Mouse (Mus musculus): ENCODE measurements around the gene Lsm14b. TPM values are rescaled to one million over a fixed set of nuclear protein-coding genes. Genes with fewer than 3 reads are reported as not detected.

Lsm14b gene
- polyA plus RNA-seq, 1 experiment from 2014 or later, result 26.1 TPM

GRCm38 (mm10) chr2:179984830-179985229 lies 40.0 kb upstream of the Lsm14b start:
- no peak overlapping the region for H3K4me2 ChIP-seq (ENCODE audit: low read length)
- WGBS, result 44% methylated on average over 7 of the region's 7 CpGs
- no peak for ATAC-seq
- H3K27me3 ChIP-seq (replicated peaks; ENCODE audit: control insufficient read depth, insufficient read depth, low read length), result no peaks in the 10 kb centered on the region
- H3K36me3 ChIP-seq (ENCODE audit: control insufficient read depth, insufficient read depth), result no peaks in the 10 kb centered on the region
- H3K4me3 ChIP-seq (replicated peaks; ENCODE audit: low read length), result no peak overlapping the region
- no peak overlapping the region for H3K9ac ChIP-seq (replicated peaks; ENCODE audit: low read depth, low read length)
- H3K4me1 ChIP-seq (replicated peaks; ENCODE audit: control insufficient read depth, insufficient read depth, low read length), result peaks cover 4% of the 10 kb centered on the region; the same call in 1 of the 2 replicates
- no peak overlapping the region for H3K27ac ChIP-seq (ENCODE audit: low read length)
- H3K9me3 ChIP-seq (ENCODE audit: control insufficient read depth, low read length), result no peaks in the 10 kb centered on the region

DNA sequence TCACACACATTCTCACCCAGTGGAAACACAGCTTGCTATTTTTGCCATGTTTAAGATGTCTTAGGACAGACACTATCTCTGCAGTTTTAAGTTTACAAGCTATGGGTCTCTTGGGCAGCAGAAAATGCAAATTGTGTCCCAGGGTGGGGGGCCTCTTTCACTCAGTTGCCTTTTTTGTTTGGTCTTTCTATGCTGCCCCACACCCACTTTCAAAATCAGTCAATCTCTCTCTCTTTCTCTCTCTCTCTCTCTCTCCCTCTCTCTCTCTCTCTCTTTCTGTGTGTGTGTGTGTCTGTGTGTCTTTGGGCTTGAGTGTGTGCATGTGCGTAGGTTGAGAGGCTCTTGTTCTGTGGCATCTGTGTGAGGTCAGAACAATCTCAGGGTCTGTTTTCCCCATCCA lies 39.1 kb upstream of the Lsm14b start:
- no peaks in the 10 kb centered on the region for H3K9me3 ChIP-seq (ENCODE audit: control insufficient read depth, low read length)
- H3K27ac ChIP-seq (ENCODE audit: low read length), result no peak overlapping the region
- H3K9ac ChIP-seq (replicated peaks; ENCODE audit: low read depth, low read length), result no peak overlapping the region
- 56% methylated on average over 1 of the region's 1 CpGs for WGBS
- no peak overlapping the region for H3K4me3 ChIP-seq (replicated peaks; ENCODE audit: low read length)
- H3K36me3 ChIP-seq (ENCODE audit: control insufficient read depth, insufficient read depth), result no peaks in the 10 kb centered on the region
- no peaks in the 10 kb centered on the region for H3K27me3 ChIP-seq (replicated peaks; ENCODE audit: control insufficient read depth, insufficient read depth, low read length)
- no peak for ATAC-seq
- H3K4me2 ChIP-seq (ENCODE audit: low read length), result no peak overlapping the region
- peaks cover 4% of the 10 kb centered on the region; the same call in 1 of the 2 replicates for H3K4me1 ChIP-seq (replicated peaks; ENCODE audit: control insufficient read depth, insufficient read depth, low read length)

DNA sequence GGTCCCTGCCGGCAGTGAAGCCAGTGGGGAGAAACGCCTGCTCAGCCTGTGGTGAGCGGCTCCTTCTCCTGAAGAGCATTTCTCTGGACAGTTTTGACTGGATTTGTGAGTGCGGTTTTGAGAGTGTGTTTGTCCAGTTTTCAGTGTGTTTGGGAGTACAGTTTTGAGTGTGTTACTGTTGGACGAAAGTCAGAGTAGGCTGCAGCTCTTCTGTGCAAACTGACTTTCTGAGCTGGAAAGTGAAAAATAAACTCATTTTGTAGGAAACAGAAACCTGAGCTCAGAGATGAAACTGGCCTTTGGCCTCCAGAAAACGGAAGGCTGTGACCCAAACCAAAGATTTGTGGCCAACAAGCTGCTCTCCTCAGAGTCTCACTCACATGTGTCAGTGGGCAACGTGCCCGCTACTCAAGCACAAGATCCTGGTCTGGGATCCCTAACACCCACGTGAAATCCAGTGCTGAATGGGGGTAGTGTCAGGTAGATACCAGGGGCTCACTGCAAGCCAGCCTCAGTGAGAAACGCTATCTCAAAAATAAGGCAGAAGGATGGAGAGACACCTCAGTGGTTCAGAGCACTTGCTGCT lies 38.3 kb upstream of the Lsm14b start:
- no peaks in the 10 kb centered on the region for H3K36me3 ChIP-seq (ENCODE audit: control insufficient read depth, insufficient read depth)
- WGBS, result 83% methylated on average over 10 of the region's 10 CpGs
- H3K9me3 ChIP-seq (ENCODE audit: control insufficient read depth, low read length), result no peaks in the 10 kb centered on the region
- H3K4me2 ChIP-seq (ENCODE audit: low read length), result no peak overlapping the region
- peaks cover 4% of the 10 kb centered on the region; the same call in 1 of the 2 replicates for H3K4me1 ChIP-seq (replicated peaks; ENCODE audit: control insufficient read depth, insufficient read depth, low read length)
- H3K4me3 ChIP-seq (replicated peaks; ENCODE audit: low read length), result no peak overlapping the region
- H3K27me3 ChIP-seq (replicated peaks; ENCODE audit: control insufficient read depth, insufficient read depth, low read length), result no peaks in the 10 kb centered on the region
- ATAC-seq, result no peak
- H3K9ac ChIP-seq (replicated peaks; ENCODE audit: low read depth, low read length), result no peak overlapping the region
- H3K27ac ChIP-seq (ENCODE audit: low read length), result no peak overlapping the region

DNA sequence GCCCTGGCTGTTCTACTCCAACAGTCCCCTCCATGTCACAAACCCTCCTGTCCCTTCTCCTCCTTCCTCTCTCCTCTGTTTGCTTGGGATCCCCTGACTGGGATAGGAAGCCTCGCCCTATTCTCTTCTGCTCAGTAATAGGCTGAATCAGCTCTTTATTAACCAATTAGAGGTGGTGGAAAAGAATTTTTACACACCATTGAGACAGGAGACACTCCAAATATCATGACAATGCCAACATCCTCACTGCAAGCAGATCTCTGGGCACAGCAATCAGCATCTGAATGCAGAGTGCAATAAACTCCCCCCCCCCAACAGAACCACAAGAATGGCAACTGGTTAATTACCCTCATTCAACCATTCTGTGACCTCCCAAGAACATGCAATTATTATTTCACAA lies 35.7 kb upstream of the Lsm14b start:
- no peak overlapping the region for H3K27ac ChIP-seq (ENCODE audit: low read length)
- no peak overlapping the region for H3K4me3 ChIP-seq (replicated peaks; ENCODE audit: low read length)
- no peak overlapping the region for H3K9ac ChIP-seq (replicated peaks; ENCODE audit: low read depth, low read length)
- WGBS, result 25% methylated on average over 1 of the region's 1 CpGs
- H3K4me1 ChIP-seq (replicated peaks; ENCODE audit: control insufficient read depth, insufficient read depth, low read length), result peaks cover 4% of the 10 kb centered on the region; the same call in 1 of the 2 replicates
- H3K9me3 ChIP-seq (ENCODE audit: control insufficient read depth, low read length), result no peaks in the 10 kb centered on the region
- H3K27me3 ChIP-seq (replicated peaks; ENCODE audit: control insufficient read depth, insufficient read depth, low read length), result no peaks in the 10 kb centered on the region
- H3K4me2 ChIP-seq (ENCODE audit: low read length), result no peak overlapping the region
- H3K36me3 ChIP-seq (ENCODE audit: control insufficient read depth, insufficient read depth), result no peaks in the 10 kb centered on the region
- no peak for ATAC-seq

GRCm38 (mm10) chr2:179993071-179993470 lies 31.7 kb upstream of the Lsm14b start:
- WGBS, result 84% methylated on average over 5 of the region's 5 CpGs

DNA sequence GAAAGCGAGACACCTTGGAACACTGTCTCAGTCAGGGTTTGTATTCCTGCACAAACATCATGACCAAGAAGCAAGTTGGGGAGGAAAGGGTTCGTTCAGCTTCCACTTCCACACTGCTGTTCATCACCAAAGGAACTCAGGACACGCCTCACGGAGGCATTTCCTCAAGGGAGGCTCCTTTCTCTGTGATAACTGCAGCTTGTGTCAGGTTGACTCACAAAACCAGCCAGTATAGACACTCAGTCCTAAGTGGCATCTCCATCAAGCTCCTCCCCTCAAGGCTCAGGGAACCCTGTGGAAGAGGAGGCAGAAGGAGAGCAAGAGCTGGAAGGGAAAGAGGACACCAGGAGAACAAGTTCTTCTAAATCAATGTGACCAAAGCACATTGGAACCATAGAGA lies 26.4 kb upstream of the Lsm14b start:
- Histone ChIP-seq H3K4me1 (replicated peaks; ENCODE audit: control insufficient read depth, insufficient read depth, low read length) (no peaks in the 10 kb centered on the region), H3K9me3 (ENCODE audit: control insufficient read depth, low read length) (no peaks in the 10 kb centered on the region), H3K27me3 (replicated peaks; ENCODE audit: control insufficient read depth, insufficient read depth, low read length) (no peaks in the 10 kb centered on the region), H3K27ac (ENCODE audit: low read length) (no peak overlapping the region), H3K9ac (replicated peaks; ENCODE audit: low read depth, low read length) (no peak overlapping the region), H3K36me3 (ENCODE audit: control insufficient read depth, insufficient read depth) (no peaks in the 10 kb centered on the region), H3K4me2 (ENCODE audit: low read length) (no peak overlapping the region), H3K4me3 (replicated peaks; ENCODE audit: low read length) (no peak overlapping the region)
- 79% methylated on average over 4 of the region's 4 CpGs for WGBS
- no peak for ATAC-seq

More at GRCm38 (mm10) chr2:179993071-179993470, 31.7 kb upstream of the Lsm14b start:
- no peaks in the 10 kb centered on the region for H3K9me3 ChIP-seq (ENCODE audit: control insufficient read depth, low read length)
- no peaks in the 10 kb centered on the region for H3K4me1 ChIP-seq (replicated peaks; ENCODE audit: control insufficient read depth, insufficient read depth, low read length)
- ATAC-seq, result no peak
- H3K27me3 ChIP-seq (replicated peaks; ENCODE audit: control insufficient read depth, insufficient read depth, low read length), result no peaks in the 10 kb centered on the region
- no peak overlapping the region for H3K27ac ChIP-seq (ENCODE audit: low read length)
- H3K9ac ChIP-seq (replicated peaks; ENCODE audit: low read depth, low read length), result no peak overlapping the region
- no peaks in the 10 kb centered on the region for H3K36me3 ChIP-seq (ENCODE audit: control insufficient read depth, insufficient read depth)
- H3K4me3 ChIP-seq (replicated peaks; ENCODE audit: low read length), result no peak overlapping the region
- H3K4me2 ChIP-seq (ENCODE audit: low read length), result no peak overlapping the region

GRCm38 (mm10) chr2:180001635-180002034 lies 23.2 kb upstream of the Lsm14b start:
- Histone ChIP-seq H3K9me3 (ENCODE audit: control insufficient read depth, low read length) (no peaks in the 10 kb centered on the region), H3K27me3 (replicated peaks; ENCODE audit: control insufficient read depth, insufficient read depth, low read length) (no peaks in the 10 kb centered on the region), H3K4me1 (replicated peaks; ENCODE audit: control insufficient read depth, insufficient read depth, low read length) (no peaks in the 10 kb centered on the region), H3K4me2 (ENCODE audit: low read length) (no peak overlapping the region), H3K4me3 (replicated peaks; ENCODE audit: low read length) (no peak overlapping the region), H3K27ac (ENCODE audit: low read length) (no peak overlapping the region), H3K9ac (replicated peaks; ENCODE audit: low read depth, low read length) (no peak overlapping the region), H3K36me3 (ENCODE audit: control insufficient read depth, insufficient read depth) (no peaks in the 10 kb centered on the region)
- WGBS, result 91% methylated on average over 9 of the region's 9 CpGs
- no peak for ATAC-seq

GRCm38 (mm10) chr2:180005656-180006351 lies 19.0 kb upstream of the Lsm14b start:
- H3K4me1 ChIP-seq (replicated peaks; ENCODE audit: control insufficient read depth, insufficient read depth, low read length), result no peaks in the 10 kb centered on the region
- H3K4me2 ChIP-seq (ENCODE audit: low read length), result no peak overlapping the region
- H3K9ac ChIP-seq (replicated peaks; ENCODE audit: low read depth, low read length), result no peak overlapping the region
- H3K9me3 ChIP-seq (ENCODE audit: control insufficient read depth, low read length), result no peaks in the 10 kb centered on the region
- no peaks in the 10 kb centered on the region for H3K36me3 ChIP-seq (ENCODE audit: control insufficient read depth, insufficient read depth)
- 64% methylated on average over 5 of the region's 5 CpGs for WGBS
- no peak for ATAC-seq
- H3K27ac ChIP-seq (ENCODE audit: low read length), result no peak overlapping the region
- no peaks in the 10 kb centered on the region for H3K27me3 ChIP-seq (replicated peaks; ENCODE audit: control insufficient read depth, insufficient read depth, low read length)
- H3K4me3 ChIP-seq (replicated peaks; ENCODE audit: low read length), result no peak overlapping the region

DNA sequence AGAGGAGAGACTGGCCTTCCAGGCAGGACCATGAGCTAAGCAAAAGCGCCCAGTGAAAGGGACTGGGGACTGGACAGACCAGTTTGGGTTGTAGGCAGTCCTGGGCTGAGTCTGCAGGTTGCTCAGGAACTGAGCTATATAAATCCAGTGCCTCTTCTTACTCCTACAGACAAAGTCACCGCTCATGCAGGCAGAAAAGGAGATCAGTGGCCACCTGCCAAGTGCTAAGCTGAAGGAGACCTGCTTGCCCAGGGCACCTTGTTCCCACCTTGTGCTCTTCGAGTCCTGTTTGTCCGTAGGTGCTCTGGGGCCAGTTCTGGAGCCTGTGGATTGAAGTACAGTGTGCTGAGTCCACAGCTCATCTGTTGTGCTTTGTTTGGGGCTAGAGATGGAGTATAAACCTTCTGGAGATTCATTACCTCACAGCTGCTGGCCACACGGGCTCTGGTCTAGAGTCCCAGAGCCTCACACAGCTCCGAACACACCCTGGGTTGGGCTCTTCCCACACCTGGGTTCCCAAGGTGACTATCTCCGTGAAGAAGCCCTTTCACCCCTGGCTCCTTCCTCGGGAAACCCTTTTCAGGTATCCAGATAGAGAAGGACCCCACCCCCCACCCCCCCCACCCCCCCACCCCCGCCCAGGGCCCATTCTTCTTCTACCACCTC lies 18.3 kb upstream of the Lsm14b start:
- no peak overlapping the region for H3K27ac ChIP-seq (ENCODE audit: low read length)
- no peak overlapping the region for H3K9ac ChIP-seq (replicated peaks; ENCODE audit: low read depth, low read length)
- ATAC-seq, result no peak
- H3K4me3 ChIP-seq (replicated peaks; ENCODE audit: low read length), result no peak overlapping the region
- WGBS, result 35% methylated on average over 9 of the region's 9 CpGs
- H3K4me2 ChIP-seq (ENCODE audit: low read length), result no peak overlapping the region
- H3K9me3 ChIP-seq (ENCODE audit: control insufficient read depth, low read length), result no peaks in the 10 kb centered on the region
- H3K4me1 ChIP-seq (replicated peaks; ENCODE audit: control insufficient read depth, insufficient read depth, low read length), result no peaks in the 10 kb centered on the region
- no peaks in the 10 kb centered on the region for H3K36me3 ChIP-seq (ENCODE audit: control insufficient read depth, insufficient read depth)
- no peaks in the 10 kb centered on the region for H3K27me3 ChIP-seq (replicated peaks; ENCODE audit: control insufficient read depth, insufficient read depth, low read length)
